Mouse (Mus musculus): ENCODE data around the gene Amn.

The Amn gene

GRCm38 (mm10) chr12:111270629-111271277 lies at the start of gene Amn:
Gene Amn (plus strand): TSS chr12:111271095.
- no peak for DNase-seq (ENCODE audit: low spot score in 2 of 2)

- no peak for DNase-seq (ENCODE audit: low spot score in 2 of 2)
These were observed 45.6 kb upstream of the Amn start for GRCm38 (mm10) chr12:111225197-111225780.

- DNase-seq (ENCODE audit: low spot score in 2 of 2), result no peak
These were observed 43.5 kb upstream of the Amn start for GRCm38 (mm10) chr12:111227410-111227809.

- no peak for DNase-seq (ENCODE audit: low spot score in 2 of 2)
These were observed 42.4 kb upstream of the Amn start for GRCm38 (mm10) chr12:111228488-111228887.

GRCm38 (mm10) chr12:111230793-111231192 lies 40.1 kb upstream of the Amn start:
- no peak for DNase-seq (ENCODE audit: low spot score in 2 of 2)

- DNase-seq (ENCODE audit: low spot score in 2 of 2), result no peak
These were observed 37.1 kb upstream of the Amn start for GRCm38 (mm10) chr12:111233798-111234197.

- DNase-seq (ENCODE audit: low spot score in 2 of 2), result no peak
These were observed 36.5 kb upstream of the Amn start for GRCm38 (mm10) chr12:111234383-111234782.

GRCm38 (mm10) chr12:111235631-111236030 lies 35.3 kb upstream of the Amn start:
- no peak for DNase-seq (ENCODE audit: low spot score in 2 of 2)

GRCm38 (mm10) chr12:111237611-111238188 lies 33.2 kb upstream of the Amn start:
- no peak for DNase-seq (ENCODE audit: low spot score in 2 of 2)

- DNase-seq (ENCODE audit: low spot score in 2 of 2), result no peak
These were observed 32.5 kb upstream of the Amn start for GRCm38 (mm10) chr12:111238345-111238744.

- no peak for DNase-seq (ENCODE audit: low spot score in 2 of 2)
These were observed 32.1 kb upstream of the Amn start for GRCm38 (mm10) chr12:111238778-111239177.

- no peak for DNase-seq (ENCODE audit: low spot score in 2 of 2)
These were observed 31.0 kb upstream of the Amn start for GRCm38 (mm10) chr12:111239930-111240329.

- peak in 1 of 2 experiments; percentile 66 for DNase-seq (ENCODE audit: low spot score in 2 of 2)
These were observed 29.0 kb upstream of the Amn start for GRCm38 (mm10) chr12:111241916-111242315.

- DNase-seq (ENCODE audit: low spot score in 2 of 2), result no peak
These were observed 28.5 kb upstream of the Amn start for GRCm38 (mm10) chr12:111242346-111242745.

GRCm38 (mm10) chr12:111243733-111244132 lies 27.2 kb upstream of the Amn start:
- no peak for DNase-seq (ENCODE audit: low spot score in 2 of 2)

GRCm38 (mm10) chr12:111245070-111245469 lies 25.8 kb upstream of the Amn start:
- DNase-seq (ENCODE audit: low spot score in 2 of 2), result no peak

- no peak for DNase-seq (ENCODE audit: low spot score in 2 of 2)
These were observed 24.0 kb upstream of the Amn start for GRCm38 (mm10) chr12:111246808-111247464.

- no peak for DNase-seq (ENCODE audit: low spot score in 2 of 2)
These were observed 21.8 kb upstream of the Amn start for GRCm38 (mm10) chr12:111249095-111249494.

- no peak for DNase-seq (ENCODE audit: low spot score in 2 of 2)
These were observed 20.8 kb upstream of the Amn start for GRCm38 (mm10) chr12:111250116-111250515.

- no peak for DNase-seq (ENCODE audit: low spot score in 2 of 2)
These were observed 19.7 kb upstream of the Amn start for GRCm38 (mm10) chr12:111251227-111251626.

- DNase-seq (ENCODE audit: low spot score in 2 of 2), result no peak
These were observed 7.2 kb upstream of the Amn start for GRCm38 (mm10) chr12:111263650-111264049.

- DNase-seq (ENCODE audit: low spot score in 2 of 2), result no peak
These were observed 5.7 kb upstream of the Amn start for GRCm38 (mm10) chr12:111265212-111265611.

GRCm38 (mm10) chr12:111266592-111266991 lies 4.3 kb upstream of the Amn start:
- DNase-seq (ENCODE audit: low spot score in 2 of 2), result no peak

All from cerebellum, postnatal 4 days (tissue).